Mouse (Mus musculus) limb, embryonic 12.5 days (tissue): Measurements from ENCODE around the gene Zfp462. TPM values are rescaled to one million over a fixed set of nuclear protein-coding genes. Genes with fewer than 3 reads are reported as not detected.

ENCODE experiments used
- ATAC-seq: fragments of 200-750 bp; cut with Nextera tagmentation; 2 replicates; pipeline ENCODE4 v1.8.0; 2017; ENCODE audit warnings: low read depth, moderate TSS enrichment; ENCODE audit not compliant: insufficient number of reproducible peaks, insufficient read depth, low FRiP score, low TSS enrichment
- H3K27ac ChIP-seq: fragments of 300-500 bp; sonication (generic); 2 replicates; pipeline ENCODE4 v1.5.1; 2016; ENCODE audit warnings: mild to moderate bottlenecking, moderate library complexity
- H3K27me3 ChIP-seq: fragments of 300-500 bp; sonication (generic); 2 replicates; pipeline ENCODE4 v1.6.1; 2016; ENCODE audit warnings: mild to moderate bottlenecking, moderate library complexity
- H3K36me3 ChIP-seq: fragments of 300-500 bp; sonication (generic); 2 replicates; pipeline ENCODE4 v1.6.1; 2016; ENCODE audit warnings: mild to moderate bottlenecking, moderate library complexity
- H3K4me1 ChIP-seq: fragments of 300-500 bp; sonication (generic); replicated peaks from 2 replicates; pipeline ENCODE4 v1.6.1; 2016
- H3K4me2 ChIP-seq: fragments of 300-500 bp; sonication (generic); 2 replicates; pipeline ENCODE4 v1.6.1; 2016; ENCODE audit warnings: mild to moderate bottlenecking, moderate library complexity
- H3K4me3 ChIP-seq: fragments of 300-500 bp; sonication (generic); replicated peaks from 2 replicates; pipeline ENCODE4 v1.5.1; 2016; ENCODE audit warnings: mild to moderate bottlenecking
- H3K9ac ChIP-seq: fragments of 300-500 bp; sonication (generic); replicated peaks from 2 replicates; pipeline ENCODE4 v1.6.1; 2016; ENCODE audit warnings: mild to moderate bottlenecking, moderate library complexity
- H3K9me3 ChIP-seq: fragments of 300-500 bp; sonication (generic); 2 replicates; pipeline ENCODE4 v1.6.1; 2016; ENCODE audit warnings: mild to moderate bottlenecking, moderate library complexity
- WGBS: fragments of 180-500 bp; shearing (Covaris S2); methylation state at CpG from one replicate; pipeline ENCODE4 v1.1.7; 2016; 5-methylcytosine and 5-hydroxymethylcytosine counted together
- polyA plus RNA-seq: library from polyadenylated mRNA; unstranded; fragments of >200 nt; fragmentation: Nextera tagmentation; extraction: Ambion mirVana; gene quantifications from 2 replicates; pipeline ENCODE4 v1.2.1, GENCODE M21; 2016

Gene Zfp462
- polyA plus RNA-seq, 1 experiment from 2014 or later = 8.4 TPM

DNA sequence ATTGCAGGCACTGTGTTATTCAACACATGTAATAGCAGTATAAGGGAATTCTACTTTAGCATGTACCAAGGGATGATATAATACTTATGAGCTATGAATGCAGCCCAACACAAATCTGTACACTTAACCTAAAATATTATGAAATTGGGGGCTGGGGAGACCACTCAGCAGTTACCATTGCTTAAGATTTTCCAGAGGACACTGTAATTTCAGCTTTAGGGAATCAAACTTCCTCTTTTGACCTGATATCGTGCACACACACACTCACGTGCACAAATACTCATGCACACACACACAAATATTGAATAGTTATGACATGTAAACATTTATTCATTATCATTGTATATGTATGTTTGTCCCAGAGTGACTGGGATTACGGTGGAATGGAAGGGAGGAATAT lies 179.3 kb downstream of the Zfp462 start:
- H3K36me3 ChIP-seq = no peaks in the 10 kb centered on the region
- no peaks in the 10 kb centered on the region for H3K27me3 ChIP-seq
- 91% methylated on average over 3 of the region's 3 CpGs for WGBS
- ATAC-seq = no peak
- no peak overlapping the region for H3K9ac ChIP-seq
- no peak overlapping the region for H3K27ac ChIP-seq
- no peak overlapping the region for H3K4me2 ChIP-seq
- H3K4me1 ChIP-seq = no peaks in the 10 kb centered on the region
- H3K9me3 ChIP-seq = no peaks in the 10 kb centered on the region
- H3K4me3 ChIP-seq = no peak overlapping the region

DNA sequence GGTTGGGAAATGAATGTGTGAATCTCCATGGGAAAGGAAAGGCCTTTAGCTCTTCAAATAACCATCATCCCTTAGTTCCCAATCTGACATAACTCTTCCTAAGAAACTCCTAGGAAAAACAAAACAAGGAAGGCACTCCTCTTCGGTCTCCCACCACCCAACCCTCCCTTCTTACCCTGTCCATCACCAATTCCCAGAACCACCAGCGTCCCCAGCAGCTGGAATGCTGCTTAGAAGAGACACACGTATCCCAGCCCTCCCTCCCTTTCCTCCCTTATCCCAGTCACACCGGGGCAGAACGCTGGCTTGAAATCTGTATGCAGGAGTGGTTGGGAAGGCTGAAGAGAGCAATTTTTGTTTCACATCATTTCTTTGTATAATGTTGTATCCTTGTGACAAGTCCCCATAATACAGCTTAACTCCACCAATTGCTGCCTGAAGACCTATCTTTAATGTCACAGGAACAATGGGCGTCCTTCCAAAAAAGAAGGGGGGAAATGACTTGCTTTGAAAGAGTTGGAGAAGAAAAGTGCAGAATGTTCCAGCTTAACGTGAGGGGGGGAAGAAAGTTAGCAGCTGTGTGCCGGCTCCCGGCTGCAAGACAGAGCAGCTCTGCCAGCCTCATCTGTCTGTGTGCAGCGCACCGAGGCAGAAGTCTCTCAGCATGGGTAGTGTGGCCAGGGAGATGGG lies 180.3 kb downstream of the Zfp462 start:
- Histone ChIP-seq H3K4me3 (no peak overlapping the region), H3K4me2 (no peak overlapping the region), H3K36me3 (no peaks in the 10 kb centered on the region), H3K4me1 (no peaks in the 10 kb centered on the region), H3K9ac (no peak overlapping the region), H3K9me3 (no peaks in the 10 kb centered on the region), H3K27me3 (no peaks in the 10 kb centered on the region), H3K27ac (no peak overlapping the region)
- 67% methylated on average over 11 of the region's 11 CpGs for WGBS
- no peak for ATAC-seq

DNA sequence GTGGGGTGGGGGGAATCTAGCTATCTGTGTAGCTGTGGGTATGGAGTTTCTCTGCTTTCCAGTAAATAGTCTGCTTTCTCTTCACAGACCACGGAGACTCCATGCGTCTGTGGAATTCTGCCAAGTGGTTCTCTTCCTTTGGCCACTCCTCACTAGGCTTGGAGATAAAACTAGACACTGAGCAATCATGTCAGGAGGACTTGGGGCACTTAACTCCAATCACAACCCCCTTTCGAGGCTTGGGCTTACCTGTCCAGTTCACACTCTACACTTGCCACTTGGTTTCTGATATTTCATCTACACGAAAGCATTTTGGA lies 180.8 kb downstream of the Zfp462 start:
- no peak overlapping the region for H3K9ac ChIP-seq
- H3K9me3 ChIP-seq = no peaks in the 10 kb centered on the region
- H3K36me3 ChIP-seq = no peaks in the 10 kb centered on the region
- no peak overlapping the region for H3K4me2 ChIP-seq
- 83% methylated on average over 4 of the region's 4 CpGs for WGBS
- ATAC-seq = no peak
- no peaks in the 10 kb centered on the region for H3K27me3 ChIP-seq
- H3K27ac ChIP-seq = no peak overlapping the region
- no peaks in the 10 kb centered on the region for H3K4me1 ChIP-seq
- H3K4me3 ChIP-seq = no peak overlapping the region

DNA sequence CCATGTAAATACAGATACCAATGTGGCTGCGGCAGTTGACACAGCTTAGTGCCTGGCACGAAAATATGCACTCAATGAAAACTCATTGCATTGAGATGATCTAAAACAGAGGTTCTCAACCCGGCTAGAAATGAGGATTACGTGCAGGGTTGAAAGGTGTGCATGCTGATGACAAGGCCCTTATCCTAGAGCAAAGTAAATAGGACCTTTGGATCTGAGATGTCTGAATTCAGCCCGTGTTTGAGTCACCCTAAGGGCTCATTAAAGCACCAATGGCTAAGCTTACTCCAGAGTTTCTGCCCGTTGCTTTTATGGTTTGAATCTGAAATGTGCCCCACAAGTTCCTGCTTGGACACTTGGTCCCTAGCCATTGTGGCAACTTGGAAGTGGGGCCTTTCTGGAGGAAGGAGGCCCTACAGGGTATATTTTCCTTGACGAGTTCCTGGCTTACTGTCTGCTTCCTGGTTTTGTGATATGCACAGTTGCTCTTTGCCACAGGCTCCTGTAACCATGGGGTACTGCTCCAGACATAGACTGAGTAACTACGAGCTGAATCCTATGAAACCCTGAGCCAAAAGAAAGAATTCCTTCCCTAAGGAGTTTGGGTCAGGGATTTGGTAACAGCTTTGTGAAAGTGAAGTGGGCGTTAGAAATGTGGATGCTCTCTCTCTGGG lies 182.5 kb downstream of the Zfp462 start:
- no peaks in the 10 kb centered on the region for H3K27me3 ChIP-seq
- no peak overlapping the region for H3K4me3 ChIP-seq
- no peak overlapping the region for H3K4me2 ChIP-seq
- H3K36me3 ChIP-seq = no peaks in the 10 kb centered on the region
- H3K27ac ChIP-seq = no peak overlapping the region
- no peaks in the 10 kb centered on the region for H3K4me1 ChIP-seq
- no peak overlapping the region for H3K9ac ChIP-seq
- no peak for ATAC-seq
- no peaks in the 10 kb centered on the region for H3K9me3 ChIP-seq
- 84% methylated on average over 9 of the region's 9 CpGs for WGBS

GRCm38 (mm10) chr4:55128088-55128835 lies 183.4 kb downstream of the Zfp462 start:
- no peak for ATAC-seq
- no peaks in the 10 kb centered on the region for H3K4me1 ChIP-seq
- H3K36me3 ChIP-seq = no peaks in the 10 kb centered on the region
- WGBS = 74% methylated on average over 13 of the region's 13 CpGs
- H3K9me3 ChIP-seq = no peaks in the 10 kb centered on the region
- H3K9ac ChIP-seq = no peak overlapping the region
- H3K4me2 ChIP-seq = no peak overlapping the region
- H3K27me3 ChIP-seq = no peaks in the 10 kb centered on the region
- H3K27ac ChIP-seq = no peak overlapping the region
- H3K4me3 ChIP-seq = no peak overlapping the region
